Mouse (Mus musculus): ENCODE data around the gene Ywhab. TPM values are rescaled to one million over a fixed set of nuclear protein-coding genes. Genes with fewer than 3 reads are reported as not detected.
A peak's percentile ranks its signal among the peaks of the same experiment; 100 is the strongest.

Gene Ywhab
- polyA plus RNA-seq, 1 experiment from 2014 or later = 300 TPM

- Histone ChIP-seq H3K9ac (replicated peaks; ENCODE audit: low read length) (no peak overlapping the region), H3K27ac (ENCODE audit: low read length) (no peak overlapping the region), H3K4me2 (replicated peaks; ENCODE audit: low read depth, low read length) (no peak overlapping the region), H3K4me1 (ENCODE audit: insufficient read depth, low read length) (no peaks in the 10 kb centered on the region), H3K4me3 (ENCODE audit: low read length) (no peak overlapping the region), H3K9me3 (ENCODE audit: low read length) (no peaks in the 10 kb centered on the region; the same call in 1 of the 2 replicates), H3K27me3 (ENCODE audit: insufficient read depth, low read length) (no peaks in the 10 kb centered on the region), H3K36me3 (ENCODE audit: insufficient read depth, low read length) (no peaks in the 10 kb centered on the region)
- WGBS = 68% methylated on average over 2 of the region's 2 CpGs
- no peak for ATAC-seq (ENCODE audit: low FRiP score, low TSS enrichment)
These were observed 20.7 kb upstream of the Ywhab start for GRCm38 (mm10) chr2:163974056-163974455.

GRCm38 (mm10) chr2:163976448-163976847 is 18.3 kb upstream of the Ywhab start:
- WGBS = 89% methylated on average over 6 of the region's 7 CpGs

GRCm38 (mm10) chr2:163987233-163987632 is 7.5 kb upstream of the Ywhab start:
- no peak overlapping the region for H3K4me3 ChIP-seq (ENCODE audit: low read length)
- WGBS = 82% methylated on average over 8 of the region's 8 CpGs
- H3K36me3 ChIP-seq (ENCODE audit: insufficient read depth, low read length) = no peaks in the 10 kb centered on the region
- H3K9ac ChIP-seq (replicated peaks; ENCODE audit: low read length) = no peak overlapping the region
- H3K9me3 ChIP-seq (ENCODE audit: low read length) = no peaks in the 10 kb centered on the region
- no peaks in the 10 kb centered on the region for H3K4me1 ChIP-seq (ENCODE audit: insufficient read depth, low read length)
- ATAC-seq (ENCODE audit: low FRiP score, low TSS enrichment) = no peak
- H3K27me3 ChIP-seq (ENCODE audit: insufficient read depth, low read length) = no peaks in the 10 kb centered on the region
- H3K4me2 ChIP-seq (replicated peaks; ENCODE audit: low read depth, low read length) = no peak overlapping the region
- no peak overlapping the region for H3K27ac ChIP-seq (ENCODE audit: low read length)

More at GRCm38 (mm10) chr2:163976448-163976847, 18.3 kb upstream of the Ywhab start:
- Histone ChIP-seq H3K4me1 (ENCODE audit: insufficient read depth, low read length) (no peaks in the 10 kb centered on the region), H3K9ac (replicated peaks; ENCODE audit: low read length) (no peak overlapping the region), H3K27me3 (ENCODE audit: insufficient read depth, low read length) (no peaks in the 10 kb centered on the region), H3K9me3 (ENCODE audit: low read length) (no peaks in the 10 kb centered on the region; the same call in 1 of the 2 replicates), H3K4me3 (ENCODE audit: low read length) (no peak overlapping the region), H3K36me3 (ENCODE audit: insufficient read depth, low read length) (no peaks in the 10 kb centered on the region), H3K4me2 (replicated peaks; ENCODE audit: low read depth, low read length) (no peak overlapping the region), H3K27ac (ENCODE audit: low read length) (no peak overlapping the region)
- no peak for ATAC-seq (ENCODE audit: low FRiP score, low TSS enrichment)

GRCm38 (mm10) chr2:163992871-163993270 is 1.9 kb upstream of the Ywhab start:
- Histone ChIP-seq H3K36me3 (ENCODE audit: insufficient read depth, low read length) (no peaks in the 10 kb centered on the region), H3K4me1 (ENCODE audit: insufficient read depth, low read length) (peaks cover 16% of the 10 kb centered on the region; the same call in 1 of the 2 replicates)
- WGBS = 95% methylated on average over 2 of the region's 2 CpGs

GRCm38 (mm10) chr2:163994977-163995862 is 460 bp downstream of the Ywhab start:
- Histone ChIP-seq H3K27me3 (ENCODE audit: insufficient read depth, low read length) (no peaks in the 10 kb centered on the region), H3K4me1 (ENCODE audit: insufficient read depth, low read length) (peaks cover 18% of the 10 kb centered on the region; the same call in 1 of the 2 replicates), H3K27ac (ENCODE audit: low read length) (peak overlapping the region; percentile 96), H3K36me3 (ENCODE audit: insufficient read depth, low read length) (no peaks in the 10 kb centered on the region), H3K9ac (replicated peaks; ENCODE audit: low read length) (peak overlapping the region; percentile 96), H3K4me2 (replicated peaks; ENCODE audit: low read depth, low read length) (peak overlapping the region; percentile 79), H3K9me3 (ENCODE audit: low read length) (no peaks in the 10 kb centered on the region), H3K4me3 (ENCODE audit: low read length) (peak overlapping the region; percentile 95)
- ATAC-seq (ENCODE audit: low FRiP score, low TSS enrichment) = peak; percentile 100
- WGBS = 0% methylated on average over 56 of the region's 79 CpGs

More at GRCm38 (mm10) chr2:163992871-163993270, 1.9 kb upstream of the Ywhab start:
- Histone ChIP-seq H3K27ac (ENCODE audit: low read length) (no peak overlapping the region), H3K4me3 (ENCODE audit: low read length) (no peak overlapping the region), H3K9ac (replicated peaks; ENCODE audit: low read length) (no peak overlapping the region), H3K9me3 (ENCODE audit: low read length) (no peaks in the 10 kb centered on the region), H3K4me2 (replicated peaks; ENCODE audit: low read depth, low read length) (no peak overlapping the region), H3K27me3 (ENCODE audit: insufficient read depth, low read length) (no peaks in the 10 kb centered on the region)
- no peak for ATAC-seq (ENCODE audit: low FRiP score, low TSS enrichment)

- peak overlapping the region; percentile 79 for H3K4me2 ChIP-seq (replicated peaks; ENCODE audit: low read depth, low read length)
- peaks cover 18% of the 10 kb centered on the region; the same call in 1 of the 2 replicates for H3K4me1 ChIP-seq (ENCODE audit: insufficient read depth, low read length)
- 65% methylated on average over 6 of the region's 6 CpGs for WGBS
- H3K36me3 ChIP-seq (ENCODE audit: insufficient read depth, low read length) = no peaks in the 10 kb centered on the region
- peak overlapping the region; percentile 96 for H3K9ac ChIP-seq (replicated peaks; ENCODE audit: low read length)
- H3K9me3 ChIP-seq (ENCODE audit: low read length) = no peaks in the 10 kb centered on the region
- H3K27me3 ChIP-seq (ENCODE audit: insufficient read depth, low read length) = no peaks in the 10 kb centered on the region
- no peak for ATAC-seq (ENCODE audit: low FRiP score, low TSS enrichment)
- peak overlapping the region; percentile 95 for H3K4me3 ChIP-seq (ENCODE audit: low read length)
- no peak overlapping the region for H3K27ac ChIP-seq (ENCODE audit: low read length)
These were observed 1.5 kb downstream of the Ywhab start for GRCm38 (mm10) chr2:163996275-163996674.

GRCm38 (mm10) chr2:163996899-163997298 is 2.1 kb downstream of the Ywhab start:
- 0 out of 2 replicates have a peak overlapping the region, but pooled peaks have one; percentile 29 for H3K9ac ChIP-seq (replicated peaks; ENCODE audit: low read length)
- H3K4me3 ChIP-seq (ENCODE audit: low read length) = 0 out of 2 replicates have a peak overlapping the region, but pooled peaks have one; percentile 3
- H3K4me2 ChIP-seq (replicated peaks; ENCODE audit: low read depth, low read length) = peak overlapping the region; percentile 9; the same call in 1 of the 2 replicates
- H3K27me3 ChIP-seq (ENCODE audit: insufficient read depth, low read length) = no peaks in the 10 kb centered on the region
- no peak overlapping the region for H3K27ac ChIP-seq (ENCODE audit: low read length)
- WGBS = 70% methylated on average over 5 of the region's 5 CpGs
- H3K4me1 ChIP-seq (ENCODE audit: insufficient read depth, low read length) = peaks cover 18% of the 10 kb centered on the region; the same call in 1 of the 2 replicates
- ATAC-seq (ENCODE audit: low FRiP score, low TSS enrichment) = no peak
- no peaks in the 10 kb centered on the region for H3K9me3 ChIP-seq (ENCODE audit: low read length)
- H3K36me3 ChIP-seq (ENCODE audit: insufficient read depth, low read length) = no peaks in the 10 kb centered on the region

GRCm38 (mm10) chr2:163998981-163999380 is 4.2 kb downstream of the Ywhab start:
- H3K4me1 ChIP-seq (ENCODE audit: insufficient read depth, low read length) = peaks cover 18% of the 10 kb centered on the region; the same call in 1 of the 2 replicates
- no peak overlapping the region for H3K9ac ChIP-seq (replicated peaks; ENCODE audit: low read length)
- no peaks in the 10 kb centered on the region for H3K36me3 ChIP-seq (ENCODE audit: insufficient read depth, low read length)
- no peaks in the 10 kb centered on the region for H3K27me3 ChIP-seq (ENCODE audit: insufficient read depth, low read length)
- ATAC-seq (ENCODE audit: low FRiP score, low TSS enrichment) = no peak
- no peak overlapping the region for H3K27ac ChIP-seq (ENCODE audit: low read length)
- 90% methylated on average over 6 of the region's 6 CpGs for WGBS
- no peak overlapping the region for H3K4me2 ChIP-seq (replicated peaks; ENCODE audit: low read depth, low read length)
- no peak overlapping the region for H3K4me3 ChIP-seq (ENCODE audit: low read length)
- H3K9me3 ChIP-seq (ENCODE audit: low read length) = no peaks in the 10 kb centered on the region

- H3K27ac ChIP-seq (ENCODE audit: low read length) = no peak overlapping the region
- no peak overlapping the region for H3K4me2 ChIP-seq (replicated peaks; ENCODE audit: low read depth, low read length)
- no peak overlapping the region for H3K9ac ChIP-seq (replicated peaks; ENCODE audit: low read length)
- H3K9me3 ChIP-seq (ENCODE audit: low read length) = no peaks in the 10 kb centered on the region
- H3K27me3 ChIP-seq (ENCODE audit: insufficient read depth, low read length) = no peaks in the 10 kb centered on the region
- H3K36me3 ChIP-seq (ENCODE audit: insufficient read depth, low read length) = no peaks in the 10 kb centered on the region
- no peak for ATAC-seq (ENCODE audit: low FRiP score, low TSS enrichment)
- no peak overlapping the region for H3K4me3 ChIP-seq (ENCODE audit: low read length)
- H3K4me1 ChIP-seq (ENCODE audit: insufficient read depth, low read length) = peaks cover 9% of the 10 kb centered on the region; the same call in 1 of the 2 replicates
- WGBS = 94% methylated on average over 3 of the region's 3 CpGs
These were observed 7.9 kb downstream of the Ywhab start for GRCm38 (mm10) chr2:164002637-164003036.

- Histone ChIP-seq H3K4me3 (ENCODE audit: low read length) (no peak overlapping the region), H3K9ac (replicated peaks; ENCODE audit: low read length) (no peak overlapping the region), H3K4me2 (replicated peaks; ENCODE audit: low read depth, low read length) (no peak overlapping the region), H3K36me3 (ENCODE audit: insufficient read depth, low read length) (no peaks in the 10 kb centered on the region), H3K9me3 (ENCODE audit: low read length) (no peaks in the 10 kb centered on the region), H3K4me1 (ENCODE audit: insufficient read depth, low read length) (peaks cover 8% of the 10 kb centered on the region; the same call in 1 of the 2 replicates), H3K27me3 (ENCODE audit: insufficient read depth, low read length) (no peaks in the 10 kb centered on the region), H3K27ac (ENCODE audit: low read length) (no peak overlapping the region)
- no peak for ATAC-seq (ENCODE audit: low FRiP score, low TSS enrichment)
- 80% methylated on average over 5 of the region's 5 CpGs for WGBS
These were observed 9.7 kb downstream of the Ywhab start for GRCm38 (mm10) chr2:164004503-164004902.
